Mouse (Mus musculus) liver, embryonic 11.5 days (tissue): Measurements from ENCODE around the gene Dtwd1. TPM values are rescaled to one million over a fixed set of nuclear protein-coding genes. Genes with fewer than 3 reads are reported as not detected.

Source experiments
- ATAC-seq: fragments of 200-750 bp; cut with Nextera tagmentation; replicated peaks from 2 replicates; pipeline ENCODE4 v1.8.0; 2017; ENCODE audit warnings: moderate number of reproducible peaks, mild to moderate bottlenecking, moderate TSS enrichment, moderate library complexity; ENCODE audit not compliant: low FRiP score
- DNase-seq: peaks from one replicate; pipeline ENCODE4 v3.0.0-alpha.2; 2017; ENCODE audit warnings: low spot score
- H3K27ac ChIP-seq: fragments of 300-500 bp; sonication (generic); 2 replicates; pipeline ENCODE4 v1.5.1; 2014; ENCODE audit warnings: mild to moderate bottlenecking, low read depth, low read length, control low read depth
- H3K27me3 ChIP-seq: fragments of 300-500 bp; sonication (generic); replicated peaks from 2 replicates; pipeline ENCODE4 v1.6.1; 2014; ENCODE audit warnings: low read length, mixed read lengths; ENCODE audit not compliant: control insufficient read depth, insufficient read depth
- H3K36me3 ChIP-seq: fragments of 300-500 bp; sonication (generic); 2 replicates; pipeline ENCODE4 v1.6.1; 2014; ENCODE audit warnings: mild to moderate bottlenecking, low read length, moderate library complexity, mixed read lengths; ENCODE audit not compliant: control insufficient read depth, insufficient read depth
- H3K4me1 ChIP-seq: fragments of 300-500 bp; sonication (generic); replicated peaks from 2 replicates; pipeline ENCODE4 v1.6.1; 2014; ENCODE audit warnings: low read length, mixed read lengths; ENCODE audit not compliant: control insufficient read depth, insufficient read depth
- H3K4me2 ChIP-seq: fragments of 300-500 bp; sonication (generic); 2 replicates; pipeline ENCODE4 v1.6.1; 2014; ENCODE audit warnings: mild to moderate bottlenecking, control low read depth, moderate library complexity
- H3K4me3 ChIP-seq: fragments of 300-500 bp; sonication (generic); 2 replicates; pipeline ENCODE4 v1.5.1; 2014; ENCODE audit warnings: low read depth, low read length, control low read depth
- H3K9ac ChIP-seq: fragments of 300-500 bp; sonication (generic); 2 replicates; pipeline ENCODE4 v1.6.1; 2014; ENCODE audit warnings: low read depth, low read length, control low read depth
- H3K9me3 ChIP-seq: fragments of 300-500 bp; sonication (generic); 2 replicates; pipeline ENCODE4 v1.6.1; 2016; ENCODE audit warnings: low read length, inconsistent platforms, mixed read lengths; ENCODE audit not compliant: control insufficient read depth
- WGBS: fragments of 180-500 bp; shearing (Covaris S2); extraction: QIAGEN DNeasy Blood & Tissue Kit; methylation state at CpG from one replicate; pipeline ENCODE4 v1.1.7; 2014; 5-methylcytosine and 5-hydroxymethylcytosine counted together
- polyA plus RNA-seq: library from polyadenylated mRNA; unstranded; fragments of >200 nt; fragmentation: Nextera tagmentation; extraction: Ambion mirVana; gene quantifications from 2 replicates; pipeline ENCODE4 v1.2.1, GENCODE M21; 2014

The Dtwd1 gene
- polyA plus RNA-seq: 42.6 and 43.9 TPM in 2 replicates

- Histone ChIP-seq H3K9me3 (no peaks in the 10 kb centered on the region), H3K4me1 (no peaks in the 10 kb centered on the region; the same call in 1 of the 2 replicates), H3K27me3 (no peaks in the 10 kb centered on the region), H3K9ac (peak within 1 kb of the TSS; percentile 95), H3K4me2 (peak within 1 kb of the TSS; percentile 64), H3K27ac (peak within 1 kb of the TSS; percentile 93), H3K4me3 (peak within 1 kb of the TSS; percentile 83), H3K36me3 (peaks cover 5% of the 10 kb centered on the region; the same call in 1 of the 2 replicates)
- ATAC-seq (peak; percentile 99), DNase-seq (peak; percentile 97)
- under 1% methylated on average over 57 of the region's 57 CpGs for WGBS
Observed at GRCm38 (mm10) chr2:126151855-126152571, at the start of gene Dtwd1, which contains the start of gene Fam227b. TSS of gene Dtwd1 (plus strand) at chr2:126152141. TSS of gene Fam227b (minus strand) at chr2:126152004.

DNA sequence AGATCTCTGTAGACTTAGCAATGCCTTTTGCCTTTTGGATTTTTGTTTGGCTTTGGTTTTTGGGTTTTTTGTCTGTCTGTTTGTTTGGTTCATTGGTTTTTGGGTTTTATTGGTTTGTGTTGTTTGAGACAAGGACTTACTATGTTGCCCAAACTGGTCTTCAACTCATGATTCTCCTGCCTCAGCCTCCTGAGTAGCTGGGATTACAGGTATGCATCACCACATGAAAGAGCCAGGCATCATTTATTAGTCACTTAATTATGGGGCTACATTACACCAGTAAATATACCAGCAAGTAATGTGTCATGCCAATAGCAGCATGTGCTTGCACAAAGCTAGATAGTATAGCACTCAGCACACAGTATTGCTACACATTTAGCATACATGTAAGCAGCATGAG, 4.2 kb upstream of the Dtwd1 start:
- Histone ChIP-seq H3K4me1 (no peaks in the 10 kb centered on the region), H3K36me3 (no peaks in the 10 kb centered on the region), H3K27me3 (no peaks in the 10 kb centered on the region), H3K27ac (no peak overlapping the region), H3K9ac (no peak overlapping the region), H3K4me3 (no peak overlapping the region), H3K9me3 (no peaks in the 10 kb centered on the region), H3K4me2 (no peak overlapping the region)
- ATAC-seq (no peak), DNase-seq (no peak)

GRCm38 (mm10) chr2:126165277-126166018, 13.5 kb downstream of the Dtwd1 start:
- no peak overlapping the region for H3K4me2 ChIP-seq
- H3K9ac ChIP-seq: no peak overlapping the region
- 80% methylated on average over 5 of the region's 5 CpGs for WGBS

DNA sequence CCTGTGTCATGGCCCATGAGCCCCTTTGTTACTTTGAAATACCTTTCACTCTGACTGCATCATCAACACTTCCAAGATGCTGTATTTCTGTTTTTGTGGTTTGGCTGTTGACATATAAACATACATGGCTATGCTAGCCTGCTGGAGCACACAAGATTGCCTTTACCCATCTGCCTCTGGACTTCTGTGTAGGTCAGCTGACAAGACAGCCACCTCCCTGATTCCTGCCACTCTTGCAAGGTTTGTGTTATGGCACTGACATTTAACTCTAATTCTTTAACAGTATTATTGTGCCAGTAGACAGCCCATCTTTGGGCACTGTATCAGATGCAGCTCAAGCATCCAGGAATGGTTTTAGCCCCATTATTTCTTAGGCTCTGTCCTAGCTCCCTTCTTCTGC, 14.4 kb downstream of the Dtwd1 start:
- no peak overlapping the region for H3K4me3 ChIP-seq
- H3K4me2 ChIP-seq: peak overlapping the region; percentile 49
- DNase-seq: no peak
- no peaks in the 10 kb centered on the region for H3K9me3 ChIP-seq
- no peak overlapping the region; the same call in 1 of the 2 replicates for H3K9ac ChIP-seq
- ATAC-seq: no peak
- peak overlapping the region; percentile 91 for H3K27ac ChIP-seq
- H3K4me1 ChIP-seq: peaks cover 9% of the 10 kb centered on the region
- peaks cover 11% of the 10 kb centered on the region; the same call in 1 of the 2 replicates for H3K36me3 ChIP-seq
- no peaks in the 10 kb centered on the region for H3K27me3 ChIP-seq

More at GRCm38 (mm10) chr2:126165277-126166018, 13.5 kb downstream of the Dtwd1 start:
- Histone ChIP-seq H3K9me3 (peaks cover 2% of the 10 kb centered on the region; the same call in 1 of the 2 replicates), H3K4me1 (peaks cover 9% of the 10 kb centered on the region), H3K4me3 (no peak overlapping the region), H3K27ac (peak overlapping the region; percentile 75), H3K36me3 (peaks cover 14% of the 10 kb centered on the region; the same call in 1 of the 2 replicates), H3K27me3 (no peaks in the 10 kb centered on the region)
- DNase-seq (no peak), ATAC-seq (peak; percentile 100)

GRCm38 (mm10) chr2:126166848-126167617, 15.1 kb downstream of the Dtwd1 start:
- H3K27ac ChIP-seq: peak overlapping the region; percentile 91
- H3K4me3 ChIP-seq: no peak overlapping the region
- H3K4me1 ChIP-seq: peaks cover 9% of the 10 kb centered on the region
- no peak overlapping the region for H3K9ac ChIP-seq
- WGBS: 86% methylated on average over 8 of the region's 8 CpGs
- peak overlapping the region; percentile 49 for H3K4me2 ChIP-seq
- DNase-seq (no peak), ATAC-seq (no peak)
- H3K9me3 ChIP-seq: no peaks in the 10 kb centered on the region
- peaks cover 5% of the 10 kb centered on the region; the same call in 1 of the 2 replicates for H3K36me3 ChIP-seq
- no peaks in the 10 kb centered on the region for H3K27me3 ChIP-seq

DNA sequence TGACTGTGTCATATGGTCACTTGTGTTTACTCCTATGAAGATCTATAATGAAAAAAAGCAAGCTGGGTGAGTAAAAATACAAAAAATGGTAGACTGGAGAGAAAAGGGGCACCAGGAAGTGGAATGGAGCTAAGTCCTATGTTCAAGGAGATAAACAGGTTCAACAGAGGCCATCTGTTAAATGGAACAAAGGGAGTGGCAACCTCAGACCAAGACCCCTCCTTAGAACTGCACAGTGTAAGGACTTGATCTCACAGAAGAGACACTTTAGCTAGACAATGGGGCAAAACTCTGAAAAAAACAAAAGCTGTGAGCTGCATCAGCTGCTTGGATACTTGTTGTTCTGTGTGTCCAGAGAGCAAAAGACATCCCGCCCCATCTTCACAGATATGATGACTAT, 19.5 kb downstream of the Dtwd1 start:
- Histone ChIP-seq H3K4me2 (no peak overlapping the region), H3K4me1 (peaks cover 5% of the 10 kb centered on the region; the same call in 1 of the 2 replicates), H3K9ac (no peak overlapping the region), H3K9me3 (no peaks in the 10 kb centered on the region), H3K27ac (no peak overlapping the region), H3K4me3 (no peak overlapping the region), H3K36me3 (no peaks in the 10 kb centered on the region), H3K27me3 (no peaks in the 10 kb centered on the region)
- peak; percentile 64 for ATAC-seq
- 97% methylated on average over 1 of the region's 1 CpGs for WGBS
- DNase-seq: no peak

DNA sequence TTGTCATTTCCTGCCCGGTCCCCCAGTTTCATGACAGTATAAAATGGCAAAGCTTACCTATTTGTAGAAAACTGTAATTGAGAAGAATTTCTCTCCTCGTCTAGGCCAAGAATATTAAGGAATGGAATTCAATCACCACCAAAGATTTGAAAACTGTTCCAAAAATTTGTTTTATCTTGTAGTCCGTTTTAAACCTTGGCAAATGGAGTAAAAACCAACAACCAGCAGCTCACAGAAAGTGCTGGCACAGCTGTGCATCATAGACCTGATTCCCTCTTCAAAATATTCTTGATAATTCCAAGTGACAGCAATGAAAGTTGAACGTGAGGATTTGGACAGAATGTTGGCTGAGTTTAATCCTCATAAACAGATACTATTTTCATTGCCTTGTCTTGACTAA, 39.4 kb downstream of the Dtwd1 start:
- ATAC-seq: no peak
- Histone ChIP-seq H3K27ac (no peak overlapping the region), H3K36me3 (no peaks in the 10 kb centered on the region), H3K9me3 (no peaks in the 10 kb centered on the region), H3K4me2 (no peak overlapping the region), H3K4me3 (no peak overlapping the region), H3K9ac (no peak overlapping the region), H3K27me3 (no peaks in the 10 kb centered on the region), H3K4me1 (no peaks in the 10 kb centered on the region)
- no peak for DNase-seq
- WGBS: 76% methylated on average over 4 of the region's 4 CpGs

- H3K27me3 ChIP-seq: no peaks in the 10 kb centered on the region
- no peak overlapping the region for H3K4me3 ChIP-seq
- H3K27ac ChIP-seq: no peak overlapping the region
- no peaks in the 10 kb centered on the region for H3K9me3 ChIP-seq
- H3K9ac ChIP-seq: no peak overlapping the region
- H3K36me3 ChIP-seq: no peaks in the 10 kb centered on the region
- no peak overlapping the region for H3K4me2 ChIP-seq
- H3K4me1 ChIP-seq: no peaks in the 10 kb centered on the region
- DNase-seq (no peak), ATAC-seq (no peak; the same call in 1 of the 2 replicates)
- 85% methylated on average over 2 of the region's 2 CpGs for WGBS
Observed at GRCm38 (mm10) chr2:126192129-126192528, 40.2 kb downstream of the Dtwd1 start.
